Mouse (Mus musculus) ES-Bruce4 (cell line): ENCODE results near the gene Nkpd1. TPM values are rescaled to one million over a fixed set of nuclear protein-coding genes. Genes with fewer than 3 reads are reported as not detected.

Experiments used
- H3K27ac ChIP-seq: 2 replicates; pipeline ENCODE4 v1.5.1; 2012; ENCODE audit warnings: low read length, inconsistent platforms; ENCODE audit not compliant: insufficient read depth
- H3K27me3 ChIP-seq: 2 replicates; pipeline ENCODE4 v1.6.1; 2012; ENCODE audit warnings: mild to moderate bottlenecking, low read length, inconsistent platforms; ENCODE audit not compliant: control insufficient read depth, poor library complexity, insufficient read depth, severe bottlenecking
- H3K36me3 ChIP-seq: 2 replicates; pipeline ENCODE4 v1.6.1; 2012; ENCODE audit warnings: inconsistent platforms, mild to moderate bottlenecking, low read length, moderate library complexity; ENCODE audit not compliant: control insufficient read depth, poor library complexity, insufficient read depth, severe bottlenecking
- H3K4me1 ChIP-seq: one replicate; pipeline ENCODE4 v1.8.1; 2011; ENCODE audit warnings: low read length; ENCODE audit not compliant: control insufficient read depth, insufficient read depth
- H3K4me3 ChIP-seq: 2 replicates; pipeline ENCODE4 v1.5.1; 2011; ENCODE audit warnings: low read depth, mild to moderate bottlenecking, low read length
- H3K9ac ChIP-seq: 2 replicates; pipeline ENCODE4 v1.6.1; 2012; ENCODE audit warnings: low read depth, mild to moderate bottlenecking, inconsistent platforms; ENCODE audit not compliant: poor library complexity, severe bottlenecking
- H3K9me3 ChIP-seq: replicated peaks from 2 replicates; pipeline ENCODE4 v1.6.1; 2012; ENCODE audit warnings: mild to moderate bottlenecking, low read length, inconsistent platforms; ENCODE audit not compliant: control insufficient read depth, poor library complexity, insufficient read depth, severe bottlenecking
- CTCF ChIP-seq: IDR thresholded peaks from one replicate; pipeline ENCODE4 v1.8.1; 2011; ENCODE audit warnings: low read depth, low read length
- EP300 ChIP-seq: IDR thresholded peaks from 2 replicates; pipeline ENCODE4 v1.6.1; 2011; ENCODE audit warnings: low read depth, low read length; ENCODE audit not compliant: insufficient read depth
- POLR2A ChIP-seq: IDR thresholded peaks from one replicate; pipeline ENCODE4 v1.8.1; 2011; ENCODE audit warnings: low read length; ENCODE audit not compliant: insufficient read depth
- polyA plus RNA-seq: library from polyadenylated mRNA; stranded (reverse); fragments of >200 nt; gene quantifications from 2 replicates; pipeline ENCODE4 v1.2.4, GENCODE M21; 2011; ENCODE audit warnings: low read depth; ENCODE audit not compliant: missing spikeins, insufficient read depth, insufficient read length

Nkpd1 gene
- polyA plus RNA-seq, 1 experiment: 0.34 TPM

DNA sequence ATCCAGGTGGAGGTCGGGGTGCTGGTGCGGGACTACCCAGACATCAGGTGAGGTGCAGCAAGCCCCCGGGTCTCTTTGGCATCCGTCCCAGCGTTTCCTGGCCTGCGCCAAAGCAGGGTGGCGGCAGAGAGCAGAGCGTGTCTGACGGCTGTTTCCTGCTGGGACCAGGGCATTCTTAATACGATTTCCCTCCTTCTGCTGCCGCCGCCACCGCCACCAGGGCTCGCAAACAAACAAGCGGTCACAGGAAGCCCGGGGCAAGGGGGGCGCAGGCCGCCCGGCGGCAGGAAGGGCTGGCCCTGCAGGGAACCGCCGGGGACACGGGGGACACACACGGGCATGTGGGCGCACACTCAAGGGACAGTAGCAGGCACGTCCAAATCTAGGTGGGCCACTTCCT, 25.9 kb upstream of the Nkpd1 start:
- TF ChIP-seq EP300: no peak
- TF ChIP-seq CTCF: peak; percentile 21
- no peak overlapping the region for H3K27ac ChIP-seq
- no peaks in the 10 kb centered on the region for H3K36me3 ChIP-seq
- H3K27me3 ChIP-seq: no peaks in the 10 kb centered on the region; the same call in 1 of the 2 replicates
- H3K9me3 ChIP-seq: no peaks in the 10 kb centered on the region
- H3K9ac ChIP-seq: peak overlapping the region; percentile 46
- H3K4me3 ChIP-seq: peak overlapping the region; percentile 49
- H3K4me1 ChIP-seq: no peaks in the 10 kb centered on the region

DNA sequence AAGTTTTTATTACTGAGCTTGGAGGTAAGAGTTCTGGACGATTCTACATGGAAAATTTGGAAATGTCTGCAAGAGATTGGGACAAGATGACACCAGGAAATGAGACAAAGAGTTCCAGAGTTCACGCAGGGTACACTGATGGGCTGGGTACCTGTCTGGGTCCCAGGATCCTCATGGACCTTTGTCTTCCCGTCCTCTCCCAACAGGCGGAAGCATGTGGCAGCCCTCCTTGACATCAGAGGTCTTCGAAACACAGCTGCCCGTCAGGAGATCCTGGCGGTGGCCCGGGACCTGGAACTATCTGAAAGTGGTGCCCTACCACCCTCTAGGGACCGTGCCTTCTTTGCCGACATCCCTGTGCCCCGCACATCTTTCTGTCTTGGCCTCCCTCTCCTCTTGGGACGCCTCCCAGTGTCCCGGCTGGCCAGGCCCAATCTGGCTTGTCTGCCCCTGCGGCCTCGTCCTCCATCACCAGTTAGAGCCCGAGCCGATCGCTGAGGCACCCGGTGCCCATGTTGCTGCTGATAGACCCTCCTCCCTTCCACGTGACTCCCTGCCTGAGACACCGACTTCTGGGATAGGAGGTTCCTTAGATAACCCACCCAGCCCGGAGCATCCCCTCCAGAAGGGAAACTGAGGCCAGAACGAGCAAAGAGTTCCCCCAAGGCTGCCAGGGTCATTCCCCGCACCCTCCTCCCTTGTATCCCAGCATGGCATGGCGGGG, 22.7 kb upstream of the Nkpd1 start:
- TF ChIP-seq CTCF (no peak), POLR2A (no peak), EP300 (no peak)
- Histone ChIP-seq H3K9me3 (no peaks in the 10 kb centered on the region), H3K4me1 (no peaks in the 10 kb centered on the region), H3K4me3 (peak overlapping the region; percentile 3), H3K36me3 (no peaks in the 10 kb centered on the region), H3K9ac (no peak overlapping the region), H3K27ac (no peak overlapping the region), H3K27me3 (no peaks in the 10 kb centered on the region; the same call in 1 of the 2 replicates)

DNA sequence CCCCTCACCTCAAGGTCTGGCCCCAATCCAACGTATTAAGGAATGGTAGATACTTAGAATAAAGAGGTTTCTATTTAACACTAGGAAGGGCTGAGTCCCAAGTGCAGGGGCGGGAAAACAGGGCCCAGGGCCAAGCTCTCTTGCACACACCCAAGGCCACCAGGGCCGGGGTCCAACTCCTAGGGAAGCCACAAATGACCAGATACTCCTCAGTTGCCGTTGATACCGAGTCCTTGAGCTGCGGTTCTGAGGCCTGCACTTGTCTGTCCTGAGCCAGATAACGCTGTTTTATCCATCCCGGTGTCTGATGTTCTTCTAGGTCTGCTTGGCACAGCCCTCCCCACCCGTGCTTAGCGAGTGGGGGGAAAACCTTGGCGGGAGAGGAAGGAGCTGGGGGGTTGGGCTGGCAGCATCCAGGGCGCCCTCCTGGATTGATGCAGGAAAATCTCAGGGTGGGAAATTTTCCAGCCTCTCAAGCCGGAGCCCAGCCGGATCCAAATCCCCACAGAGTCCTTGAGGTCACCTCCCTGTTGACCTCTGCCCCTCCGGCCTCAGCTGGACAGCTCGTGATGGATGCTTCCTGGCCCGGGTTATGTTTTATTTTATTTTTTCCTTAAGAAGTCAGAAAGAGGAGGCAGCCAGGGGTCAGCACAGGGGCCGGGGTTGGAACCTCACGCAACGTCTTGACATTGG, 22.0 kb upstream of the Nkpd1 start:
- Histone ChIP-seq H3K27me3 (no peaks in the 10 kb centered on the region), H3K9ac (no peak overlapping the region), H3K9me3 (no peaks in the 10 kb centered on the region), H3K36me3 (no peaks in the 10 kb centered on the region), H3K4me3 (no peak overlapping the region), H3K27ac (no peak overlapping the region), H3K4me1 (no peaks in the 10 kb centered on the region)
- TF ChIP-seq EP300 (no peak), CTCF (no peak), POLR2A (no peak)

DNA sequence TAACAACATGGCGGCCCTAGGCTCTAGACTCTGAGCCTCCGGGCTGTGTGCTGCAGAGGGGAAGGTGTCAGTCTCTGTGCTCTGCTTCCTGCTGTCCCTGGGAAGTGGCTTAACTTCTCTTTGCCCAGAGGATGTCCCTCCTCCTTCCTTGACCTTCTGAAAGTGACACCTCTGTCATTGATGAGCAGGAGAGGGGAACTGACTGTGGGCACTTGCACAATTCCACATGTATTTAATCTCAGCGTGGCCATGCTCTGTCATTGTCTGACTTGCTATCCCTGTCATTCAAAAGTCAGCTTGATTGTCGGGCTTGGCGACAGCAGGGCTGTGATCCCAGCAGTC, 21.5 kb upstream of the Nkpd1 start:
- no peak overlapping the region for H3K9ac ChIP-seq
- H3K4me1 ChIP-seq: no peaks in the 10 kb centered on the region
- H3K27ac ChIP-seq: no peak overlapping the region
- no peaks in the 10 kb centered on the region for H3K36me3 ChIP-seq
- TF ChIP-seq POLR2A (no peak), EP300 (no peak), CTCF (no peak)
- H3K27me3 ChIP-seq: no peaks in the 10 kb centered on the region
- no peaks in the 10 kb centered on the region for H3K9me3 ChIP-seq
- H3K4me3 ChIP-seq: no peak overlapping the region

DNA sequence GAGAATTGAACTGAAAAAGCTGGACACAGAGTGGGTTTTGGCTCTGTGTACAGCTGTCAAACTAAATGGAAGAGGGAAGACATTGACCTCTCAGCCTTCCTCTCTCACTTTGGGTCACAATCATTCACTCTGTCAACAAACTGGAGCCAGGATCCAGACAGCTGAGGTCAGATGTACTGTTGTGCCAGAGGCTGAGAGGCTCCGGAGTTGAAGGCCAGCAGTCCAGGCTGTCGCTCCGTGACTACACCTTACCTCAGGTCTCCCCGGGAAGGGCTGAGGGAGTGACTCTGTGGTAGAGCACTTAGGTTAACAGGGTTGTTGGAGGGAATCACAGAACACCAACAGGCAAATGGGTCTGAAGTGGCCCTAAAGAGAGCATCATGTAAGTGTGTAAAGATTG, 19.3 kb upstream of the Nkpd1 start:
- no peaks in the 10 kb centered on the region for H3K36me3 ChIP-seq
- H3K27me3 ChIP-seq: no peaks in the 10 kb centered on the region
- H3K4me1 ChIP-seq: no peaks in the 10 kb centered on the region
- TF ChIP-seq CTCF (no peak), EP300 (no peak), POLR2A (no peak)
- no peak overlapping the region for H3K9ac ChIP-seq
- H3K27ac ChIP-seq: no peak overlapping the region
- H3K9me3 ChIP-seq: no peaks in the 10 kb centered on the region
- no peak overlapping the region for H3K4me3 ChIP-seq
